Mouse (Mus musculus): ENCODE data around the gene Cfap43. TPM values are rescaled to one million over a fixed set of nuclear protein-coding genes. Genes with fewer than 3 reads are reported as not detected.

Cfap43 gene
- total RNA-seq, 2 experiments from 2014 or later: not detected

DNA sequence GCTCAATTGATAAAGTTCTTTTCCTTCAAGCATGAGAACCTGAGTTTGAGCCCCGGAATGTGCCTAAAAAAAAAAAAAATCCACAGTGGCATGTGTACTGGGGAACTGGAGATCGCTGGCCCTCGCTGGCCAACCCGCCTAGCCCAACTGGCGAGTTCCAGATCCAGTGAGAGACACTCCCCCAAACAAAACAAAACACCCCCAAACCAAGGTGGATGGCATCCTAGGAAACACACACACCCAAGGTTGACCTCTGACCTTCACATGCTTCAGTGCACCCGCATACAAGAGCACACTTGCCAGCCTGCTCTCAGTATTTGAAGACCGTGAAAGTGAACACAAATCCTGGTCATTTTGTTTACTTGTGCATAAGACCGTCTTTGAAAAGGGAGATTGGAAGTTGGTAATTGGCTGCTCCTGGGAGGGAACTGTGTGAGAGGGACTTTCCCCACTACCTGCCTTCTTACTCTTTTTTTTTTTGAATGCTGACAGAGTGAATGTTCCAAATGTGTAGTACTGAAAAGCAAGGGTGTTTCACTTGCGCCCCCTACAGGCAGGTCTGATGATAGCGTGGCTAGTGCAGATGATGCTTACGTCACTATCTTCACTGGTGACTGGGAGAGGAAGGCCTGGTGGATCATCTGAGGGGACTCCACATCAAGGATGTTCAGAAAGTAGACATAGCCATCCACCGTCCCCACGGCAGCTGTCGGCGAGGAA, 123.9 kb downstream of the Cfap43 start:
- peak; percentile 80 for DNase-seq

DNA sequence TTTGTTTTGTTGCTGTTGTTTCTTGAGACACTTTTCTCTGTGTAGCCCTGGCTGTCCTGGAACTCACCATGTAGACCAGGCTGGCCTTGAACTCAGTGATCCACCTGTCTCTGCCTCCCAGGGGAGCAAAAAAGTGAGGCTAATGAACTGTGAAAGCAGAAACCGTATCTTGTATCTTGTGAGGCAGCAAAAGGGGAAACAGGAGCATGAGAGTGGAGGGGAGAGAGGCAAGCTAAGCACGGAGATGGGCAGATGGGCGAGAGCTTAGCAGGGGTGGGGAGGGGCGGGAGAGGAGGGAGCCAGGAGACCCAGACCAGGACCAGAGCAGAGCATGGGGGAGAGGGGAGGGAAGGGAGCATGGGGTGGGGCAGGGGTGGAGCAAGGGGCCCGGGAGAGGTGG, 124.8 kb downstream of the Cfap43 start:
- DNase-seq: no peak

DNA sequence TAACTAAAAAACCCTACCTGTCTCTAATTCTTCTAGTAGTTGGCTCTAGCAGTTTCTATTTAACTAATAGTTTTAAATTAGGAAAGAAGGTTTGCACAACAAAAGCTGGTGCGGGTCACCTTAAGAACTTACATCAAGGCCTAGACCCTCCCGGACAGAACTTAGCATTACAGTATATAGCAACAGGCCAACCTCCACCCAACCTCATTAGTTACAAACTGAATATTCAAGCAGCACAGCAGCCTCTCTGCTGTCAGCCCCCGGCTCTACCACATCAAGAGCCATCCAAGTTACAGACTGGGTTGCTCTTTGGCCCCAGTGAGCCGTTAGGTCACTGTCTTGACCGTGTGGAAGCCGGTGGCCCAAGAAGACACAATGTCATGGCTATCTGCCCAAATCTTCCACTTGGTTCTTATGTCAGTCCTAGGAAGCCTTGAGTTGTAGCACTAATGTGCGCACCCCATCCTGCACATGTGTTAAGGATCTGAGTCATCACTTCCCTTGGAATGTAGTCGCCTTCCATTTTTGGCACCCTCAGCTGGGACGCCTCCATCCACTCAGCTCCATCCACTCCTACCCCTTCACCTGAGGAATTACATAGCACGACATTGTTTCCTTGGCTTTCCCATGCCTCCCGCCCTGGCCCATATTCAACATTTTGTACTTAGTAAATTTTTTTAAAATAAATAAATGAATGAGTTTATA, 128.6 kb downstream of the Cfap43 start:
- no peak for DNase-seq

DNA sequence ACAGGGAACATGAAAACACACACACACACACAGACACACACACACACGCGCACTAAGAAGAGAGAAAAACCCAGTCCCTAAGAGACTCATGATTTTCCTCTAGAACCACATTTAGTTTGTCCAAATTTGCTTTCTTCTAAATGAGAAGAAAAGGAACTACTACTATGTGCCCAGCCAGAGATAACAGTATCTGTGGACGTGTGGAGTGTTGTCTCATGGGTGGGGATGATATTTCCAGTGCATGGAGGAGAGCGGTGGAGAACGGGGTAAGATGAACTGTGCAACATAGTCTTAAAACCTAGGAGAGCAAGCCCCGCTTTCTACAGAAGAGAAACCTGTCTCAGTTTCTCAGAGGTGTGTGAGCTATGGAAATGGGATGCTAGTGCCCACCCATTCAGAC, 135.2 kb downstream of the Cfap43 start:
- DNase-seq: no peak

DNA sequence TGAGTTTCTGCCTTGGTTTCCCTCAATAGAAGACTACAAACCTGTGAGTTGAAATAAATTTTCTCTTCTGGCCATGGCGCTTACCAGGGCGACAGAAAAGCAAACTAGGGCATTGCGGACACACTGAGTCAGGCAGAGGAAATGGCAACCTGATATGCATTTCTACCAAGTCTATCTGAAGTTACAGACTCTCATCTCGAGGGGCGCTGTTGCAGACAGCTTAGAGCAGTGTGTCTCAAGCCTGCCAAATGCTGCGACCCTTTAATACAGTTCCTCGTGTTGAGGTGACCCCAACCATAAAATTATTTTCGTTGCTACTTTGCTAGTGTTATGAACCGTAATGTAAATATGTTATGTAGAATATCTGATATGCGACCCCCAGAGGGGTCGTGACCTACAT, 138.1 kb downstream of the Cfap43 start:
- no peak for DNase-seq

DNA sequence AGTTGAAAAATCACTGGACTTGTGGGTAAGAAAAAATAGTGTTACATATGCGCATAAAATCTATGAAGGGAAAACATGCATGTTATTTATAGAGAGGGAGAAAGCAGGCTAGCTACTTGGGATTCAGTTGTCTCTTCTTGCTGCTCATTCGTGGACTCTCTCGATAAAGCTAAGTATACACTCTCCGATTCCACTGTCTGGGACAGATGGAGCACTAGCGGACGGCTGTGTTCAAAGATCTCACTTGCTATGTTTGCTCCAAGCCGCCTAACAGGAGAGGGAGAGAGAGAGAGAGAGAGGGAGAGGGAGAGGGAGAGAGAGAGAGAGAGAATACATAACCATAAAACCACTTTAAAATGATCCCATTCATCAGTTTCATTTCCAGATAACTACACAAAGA, 138.9 kb downstream of the Cfap43 start:
- no peak for DNase-seq

DNA sequence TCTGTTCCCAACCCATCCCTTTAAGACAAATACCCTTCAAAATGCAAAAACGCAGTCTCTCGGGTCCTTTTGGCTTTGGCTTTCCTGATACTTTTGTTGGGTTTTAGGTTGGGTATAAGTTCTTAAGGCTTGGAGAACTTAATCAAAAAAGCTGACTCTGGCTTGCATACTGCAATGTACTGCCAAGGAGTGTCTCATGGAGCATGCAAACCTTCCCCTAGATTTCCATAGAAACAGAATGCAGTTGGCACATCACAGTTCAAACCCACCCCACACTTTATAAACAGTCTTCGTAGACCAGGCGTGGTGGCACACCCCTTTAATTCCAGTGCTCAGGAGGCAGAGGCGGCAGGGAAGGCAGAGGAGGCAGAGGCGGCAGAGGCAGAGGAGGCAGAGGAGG, 141.2 kb downstream of the Cfap43 start:
- DNase-seq: no peak

DNA sequence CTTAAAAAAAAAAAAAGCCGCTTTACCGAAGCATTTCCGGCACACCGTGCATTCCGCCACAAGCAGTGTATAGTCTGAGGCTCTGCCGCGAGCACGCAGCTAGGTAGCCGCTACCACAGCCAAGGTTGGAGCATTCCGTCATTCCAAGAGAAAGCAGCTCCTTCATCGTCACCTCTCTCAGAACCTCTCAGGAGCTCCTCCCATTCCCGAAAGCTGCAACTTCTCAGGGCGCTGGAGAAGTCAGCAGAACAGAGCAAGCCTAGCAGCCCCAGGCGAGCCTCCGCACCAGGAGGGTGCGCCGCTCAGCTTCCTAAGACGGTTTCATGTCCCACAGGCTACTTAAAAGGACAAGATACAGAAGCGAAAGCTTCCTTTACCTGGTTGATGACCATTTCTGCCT, 163.5 kb downstream of the Cfap43 start:
- no peak for DNase-seq

DNA sequence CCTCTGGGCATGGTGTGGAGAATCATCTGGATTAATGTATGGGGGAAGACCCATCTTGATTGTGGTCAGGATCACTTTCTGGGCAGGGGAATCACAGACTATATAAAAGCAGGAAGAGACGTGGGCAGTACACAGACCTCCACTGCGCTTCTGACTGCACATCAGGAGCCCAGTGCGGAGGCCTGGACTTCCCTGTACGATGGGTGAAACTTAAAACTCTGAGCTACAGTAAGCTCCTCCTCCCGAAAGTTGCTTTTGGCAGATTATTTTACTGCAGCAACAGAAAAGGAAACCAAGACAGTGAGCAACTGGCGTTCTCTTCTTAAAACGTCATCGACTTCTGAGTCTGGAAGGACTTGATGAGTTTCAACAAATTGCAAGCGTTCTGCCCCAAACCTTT, 164.2 kb downstream of the Cfap43 start:
- no peak for DNase-seq

DNA sequence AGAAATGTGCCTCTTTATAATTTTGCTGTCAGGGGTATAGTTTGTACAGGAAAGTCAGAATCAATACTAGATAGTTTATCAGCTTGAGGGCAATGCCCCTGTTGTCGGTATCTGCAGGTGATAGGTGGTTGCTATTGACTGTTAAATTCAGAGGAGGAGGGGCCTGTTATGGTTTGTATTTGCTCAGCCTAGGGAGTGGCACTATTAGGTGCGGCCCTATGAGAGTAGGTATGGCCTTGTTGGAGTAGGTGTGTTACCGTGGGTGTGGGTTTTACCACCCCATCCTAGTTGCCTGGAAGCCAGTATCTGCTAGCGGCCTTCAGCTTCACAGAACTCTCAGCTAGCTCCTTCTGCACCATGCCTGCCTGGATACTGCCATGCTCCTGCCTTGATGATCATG, 165.2 kb downstream of the Cfap43 start:
- DNase-seq: no peak

DNA sequence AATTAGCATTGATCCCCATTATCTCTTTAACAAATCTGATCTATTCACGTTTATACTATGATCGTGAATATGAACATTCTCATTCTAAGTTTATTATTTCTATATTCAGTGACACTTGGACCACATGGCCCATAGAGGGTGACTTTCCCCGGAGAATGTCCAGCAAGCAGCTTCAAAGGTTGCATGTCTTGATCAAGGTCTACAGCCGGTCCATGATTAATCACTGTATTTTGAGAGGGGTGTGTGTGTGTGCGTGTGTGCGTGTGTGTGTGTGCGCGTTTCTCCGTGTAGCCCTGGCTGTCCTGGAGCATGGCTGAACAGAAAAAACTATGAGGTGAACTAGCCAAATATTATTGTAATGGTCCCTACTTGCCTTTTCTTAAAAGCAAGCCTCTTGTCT, 166.6 kb downstream of the Cfap43 start:
- DNase-seq: peak; percentile 36

DNA sequence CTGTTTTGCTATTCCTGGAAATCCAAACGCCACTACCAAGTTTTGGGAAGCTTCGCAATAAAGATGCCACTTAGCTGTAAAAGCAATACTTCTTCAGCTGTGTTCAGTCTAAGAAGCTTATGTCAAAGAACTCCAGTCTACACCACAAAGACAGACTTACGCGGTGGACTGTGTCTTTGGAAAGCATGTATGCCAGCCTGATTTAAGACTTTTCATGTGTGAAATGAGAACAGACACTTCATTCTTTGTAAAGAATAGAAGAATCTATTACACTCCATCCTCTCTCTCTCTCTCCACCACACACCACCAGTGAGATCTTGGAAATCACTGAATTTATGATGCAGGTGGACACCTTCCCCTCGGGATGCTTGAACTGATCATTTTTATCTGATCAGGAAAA, 168.7 kb downstream of the Cfap43 start:
- no peak for DNase-seq

DNA sequence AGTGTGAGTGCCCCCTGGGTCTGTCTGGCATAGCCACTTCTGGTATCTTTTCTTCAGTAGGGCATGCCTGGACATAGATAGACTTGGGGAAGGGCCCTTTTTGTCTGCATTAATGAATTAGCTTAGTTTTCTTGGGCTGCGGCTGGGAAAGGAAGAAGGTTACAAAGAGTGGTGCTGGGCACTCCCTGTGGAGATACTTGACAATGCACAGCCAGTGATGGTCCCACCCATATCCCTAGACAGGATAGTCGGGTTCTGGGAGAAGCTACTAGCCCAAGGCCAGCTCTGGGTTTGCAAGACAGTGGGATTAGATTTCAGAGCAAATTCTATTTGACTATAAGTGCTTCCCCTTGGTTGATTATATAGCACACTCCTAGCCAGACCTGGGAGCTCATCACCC, 170.1 kb downstream of the Cfap43 start:
- DNase-seq: no peak

DNA sequence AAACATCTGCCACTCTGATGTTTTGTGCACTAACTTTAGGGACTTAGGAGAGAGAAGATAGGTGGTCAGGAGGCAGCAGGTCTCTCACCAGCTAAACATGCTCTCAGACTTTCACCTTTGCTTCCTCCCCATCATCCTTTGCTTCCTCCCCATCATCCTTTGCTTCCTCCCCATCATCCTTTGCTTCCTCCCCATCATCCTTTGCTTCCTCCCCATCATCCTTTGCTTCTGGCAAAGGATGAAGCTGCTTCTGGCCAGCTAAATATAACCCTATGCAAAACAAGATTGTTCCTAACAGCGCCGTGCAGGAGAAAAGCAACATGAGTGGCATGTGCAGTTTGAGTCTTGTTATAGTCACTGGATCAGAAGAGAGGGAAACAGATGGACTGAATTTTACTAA, 172.0 kb downstream of the Cfap43 start:
- DNase-seq: no peak

DNA sequence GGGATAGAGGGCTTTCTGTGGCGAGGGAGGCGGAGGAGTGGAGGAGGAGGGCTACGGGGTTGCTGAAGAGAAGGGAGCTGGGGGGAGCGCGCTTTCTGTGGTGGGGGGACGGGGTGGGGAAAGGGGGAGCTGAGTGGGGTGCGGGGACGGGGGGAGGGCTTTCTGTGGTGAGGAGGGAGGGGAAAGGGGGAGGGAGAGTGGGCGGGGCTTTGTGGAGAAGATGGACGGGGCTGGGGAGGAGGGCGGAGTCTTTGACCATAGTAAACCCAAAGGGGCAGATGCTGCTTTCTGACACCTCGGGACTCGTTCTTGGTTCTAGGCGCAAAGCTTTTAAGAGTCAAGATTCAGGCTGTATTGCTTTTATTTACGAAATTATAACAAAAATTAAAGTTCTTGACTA, 187.2 kb downstream of the Cfap43 start:
- DNase-seq: peak; percentile 83

DNA sequence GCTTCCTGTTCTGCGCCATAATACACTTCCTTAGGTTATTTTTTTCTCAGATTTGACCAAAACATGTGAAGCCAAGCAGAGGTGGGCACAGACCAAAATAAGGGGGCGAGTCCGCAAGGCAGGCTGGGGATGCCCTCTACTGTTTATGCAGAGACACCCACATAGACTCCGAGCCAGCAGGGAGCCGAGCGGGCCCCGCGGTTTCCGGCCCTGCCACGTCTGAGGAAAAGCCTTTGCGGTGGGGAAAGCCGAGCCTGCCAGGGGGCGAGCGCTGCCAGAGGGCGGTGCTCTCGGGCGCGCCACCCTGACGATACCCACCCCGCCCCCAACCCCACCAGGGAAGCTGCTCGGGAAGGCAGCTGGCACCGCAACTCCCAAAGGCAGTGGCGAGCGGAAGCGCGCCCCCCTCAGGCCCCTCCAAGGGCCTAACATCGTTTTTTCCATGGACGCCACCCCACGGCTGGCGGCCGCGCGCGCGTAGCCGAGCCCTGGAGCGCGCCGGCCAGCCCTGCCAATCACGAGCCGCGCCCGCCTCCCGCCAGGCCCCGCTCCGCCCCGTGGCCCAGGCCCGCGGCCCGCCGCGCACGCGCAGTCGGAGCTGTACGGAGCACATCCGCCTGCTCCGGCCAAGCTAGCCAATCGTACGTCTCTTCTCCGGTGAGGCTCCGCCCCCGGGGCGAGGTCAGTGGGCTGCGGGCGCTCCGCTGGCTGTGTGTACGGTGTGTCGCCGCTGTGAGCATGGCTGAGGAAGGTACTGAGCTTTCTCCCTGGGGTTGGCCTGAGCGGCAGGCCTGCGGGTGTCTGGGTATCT, 187.8 kb downstream of the Cfap43 start, which contains the start of gene Sfr1:
Gene Sfr1, plus strand, starts transcription at position 612 of the 811 bp plus-strand sequence.
- DNase-seq: peak; percentile 99

DNA sequence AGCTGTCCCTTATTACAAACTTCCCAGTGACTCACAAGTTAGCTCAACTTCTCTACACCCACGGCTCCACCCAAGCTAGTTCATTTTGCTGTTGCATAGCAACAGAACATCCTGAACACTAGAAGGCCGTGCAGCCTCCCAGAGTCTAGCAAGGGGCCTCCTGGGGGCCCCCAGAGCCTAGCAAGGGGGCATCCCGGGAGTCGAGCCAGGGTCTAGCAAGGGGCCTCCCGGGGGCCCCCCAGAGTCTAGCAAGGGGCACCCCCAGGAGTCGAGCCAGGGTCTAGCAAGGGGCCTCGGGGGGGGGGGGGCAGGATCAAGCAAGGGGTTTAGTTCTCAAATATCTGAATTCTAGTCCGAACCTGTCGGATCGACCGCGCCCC, 188.4 kb downstream of the Cfap43 start:
- peak; percentile 72 for DNase-seq

DNA sequence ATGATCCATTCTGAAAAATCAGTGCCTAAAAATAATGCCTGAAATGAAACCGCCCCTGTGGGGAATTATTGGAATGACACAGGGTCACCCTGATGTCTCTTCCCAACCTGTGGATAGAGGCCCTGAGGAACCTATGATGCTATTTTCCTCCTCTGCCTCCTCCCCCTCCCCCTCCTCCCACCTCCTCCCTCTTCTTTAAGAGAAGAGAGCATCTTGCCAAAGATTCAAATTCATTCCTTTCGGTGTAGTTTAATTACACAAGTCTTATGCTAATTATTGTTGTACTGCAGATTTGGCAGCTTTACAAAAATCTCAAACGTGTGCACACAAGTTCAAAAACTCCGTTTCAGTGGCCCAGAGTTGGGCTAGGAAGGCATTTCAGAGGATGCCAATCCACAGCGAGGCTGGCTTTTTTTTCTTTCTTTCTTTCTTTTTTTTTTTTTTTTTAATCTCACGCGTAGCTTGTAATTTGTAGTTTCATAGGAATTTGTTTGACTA, 193.4 kb downstream of the Cfap43 start:
- no peak for DNase-seq

DNA sequence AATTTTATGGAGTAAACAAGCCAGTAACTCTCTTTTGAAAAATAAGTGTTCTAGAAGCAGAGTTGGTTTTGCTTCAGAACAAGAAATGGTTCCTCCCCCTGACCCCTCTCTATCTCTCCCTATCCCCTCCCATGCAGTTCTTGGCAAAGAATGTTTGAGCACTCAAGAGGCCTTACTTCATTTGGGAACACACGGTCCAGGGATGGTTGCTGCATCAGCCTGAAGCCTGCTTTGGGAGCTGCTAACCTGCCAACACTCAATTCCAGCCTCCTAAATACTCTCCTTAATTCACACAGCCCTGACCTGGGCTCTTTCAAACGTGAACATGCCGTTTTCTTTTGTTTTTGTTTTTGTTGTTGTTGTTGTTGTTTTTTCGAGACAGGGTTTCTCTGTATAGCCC, 194.2 kb downstream of the Cfap43 start:
- DNase-seq: no peak

DNA sequence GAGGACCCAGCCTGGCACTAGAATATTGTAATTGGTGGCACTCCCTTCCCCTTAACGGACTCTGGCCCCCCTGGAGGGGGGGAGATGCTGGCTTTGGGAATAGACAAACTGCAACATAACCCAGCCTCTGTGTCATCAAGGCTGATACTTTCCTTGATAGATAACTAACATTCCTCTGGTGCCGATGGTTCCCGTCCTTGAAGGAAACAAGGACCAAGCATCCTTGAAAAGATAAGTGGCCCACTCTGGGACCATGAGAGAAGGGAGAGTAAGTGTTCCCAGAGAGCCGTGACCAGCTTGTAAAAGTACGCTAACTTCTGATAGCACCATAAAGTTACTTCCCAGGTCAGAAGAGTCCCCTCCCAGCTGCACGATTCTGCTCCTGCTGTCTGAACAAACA, 196.6 kb downstream of the Cfap43 start:
- no peak for DNase-seq

DNA sequence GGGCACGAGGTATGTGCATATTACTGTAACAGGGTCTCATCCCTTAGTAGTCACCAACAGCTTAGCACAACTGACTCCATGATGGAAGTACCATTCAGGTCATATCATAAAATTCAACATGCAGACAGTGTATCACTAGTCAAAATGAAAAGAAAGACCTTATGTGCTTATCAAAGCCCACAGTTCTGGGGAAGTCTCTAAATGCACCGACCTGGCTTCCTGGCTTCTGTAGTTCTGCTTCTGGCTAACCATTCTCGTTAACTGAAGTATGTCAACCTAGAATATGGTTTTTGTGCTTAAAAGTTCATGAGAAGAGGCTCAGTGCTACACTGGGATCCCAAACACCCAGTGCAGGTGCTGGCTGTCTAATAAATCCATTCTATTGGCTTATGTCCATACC, 199.9 kb downstream of the Cfap43 start:
- no peak for DNase-seq

DNA sequence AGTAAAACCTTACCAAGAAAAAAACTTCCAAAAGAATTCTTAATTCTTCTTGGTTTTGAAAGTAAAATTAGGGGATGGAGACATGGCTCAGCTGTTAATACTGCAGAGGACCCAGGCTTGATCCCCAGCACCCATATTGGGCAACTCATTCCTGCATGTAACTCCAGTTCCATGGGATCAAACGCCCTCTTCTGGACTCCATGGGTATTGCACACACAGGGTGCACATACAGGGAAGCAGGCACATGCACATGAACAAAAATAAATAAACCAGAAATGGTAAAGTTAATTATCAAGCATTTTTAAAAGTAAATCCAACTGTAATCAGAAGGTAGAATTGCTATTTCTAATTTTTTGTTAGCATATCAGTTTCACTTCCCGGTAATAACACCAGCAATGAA, 202.9 kb downstream of the Cfap43 start:
- no peak for DNase-seq

DNA sequence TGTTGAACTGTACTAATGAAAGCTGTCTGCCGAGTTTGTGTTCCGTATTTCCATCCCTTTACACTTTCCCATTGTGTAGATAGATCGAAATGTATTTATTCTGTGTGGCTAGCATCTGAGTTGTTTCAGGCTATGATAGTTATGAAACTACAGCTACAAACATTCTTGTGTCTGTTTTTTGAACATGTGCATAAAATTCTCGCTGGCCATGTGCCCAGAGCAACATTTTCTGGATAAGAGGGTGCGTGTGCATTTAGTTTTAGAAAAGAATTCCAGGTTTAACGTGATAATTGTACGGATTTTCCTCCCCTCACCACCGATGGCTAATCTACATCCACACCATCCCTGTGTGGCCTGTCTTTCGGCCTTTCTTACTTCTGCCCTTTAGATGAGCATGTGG, 205.6 kb downstream of the Cfap43 start:
- no peak for DNase-seq

All from adrenal gland, postnatal 10 days (tissue).